Mouse (Mus musculus): ENCODE results near the gene Chsy1.

DNA sequence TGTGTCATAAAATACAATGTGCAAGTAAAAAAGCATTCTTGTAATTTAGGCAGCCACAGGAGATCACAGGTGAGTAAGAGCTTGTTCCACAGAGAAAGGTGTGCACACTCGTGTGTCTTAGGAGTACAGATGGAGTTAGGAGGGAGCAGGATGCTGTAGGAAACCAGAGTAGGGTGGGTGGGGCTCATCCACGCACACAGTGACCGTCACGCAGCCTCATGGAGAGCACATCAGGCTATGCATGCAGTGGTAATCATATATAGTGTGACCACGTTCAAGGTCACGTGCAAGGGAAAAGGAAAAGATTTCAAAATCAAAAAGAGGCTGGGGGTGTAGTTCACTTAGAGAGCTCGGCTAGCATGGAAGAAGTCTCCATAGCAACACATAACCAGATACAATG, 33.2 kb downstream of the Chsy1 start:
- TF ChIP-seq CTCF (IDR thresholded peaks at IDR 0.05; ENCODE audit: low read depth) = no peak
- no peak for TF ChIP-seq EP300 (optimal IDR thresholded peaks at IDR 0.05)

Measured in stomach, postnatal 0 days (tissue).